Mouse (Mus musculus) hematopoietic stem cell, adult 5-6 weeks (primary cell): ENCODE results near the gene Kcnk18. TPM values are rescaled to one million over a fixed set of nuclear protein-coding genes. Genes with fewer than 3 reads are reported as not detected.
A peak's percentile ranks its signal among the peaks of the same experiment; 100 is the strongest.

Experiments used
- ATAC-seq, 2 experiments: fragments of 125-278 bp in 1 of 2; replicated peaks in 1 of 2; 2 replicates each; pipeline ENCODE4 v1.8.0; 2016 to 2017; ENCODE audit warnings: inconsistent platforms in 2 of 2, mild to moderate bottlenecking in 2 of 2, moderate number of reproducible peaks in 2 of 2, low read depth in 1 of 2, moderate TSS enrichment in 1 of 2; ENCODE audit not compliant: low FRiP score in 2 of 2, poor library complexity in 2 of 2, severe bottlenecking in 2 of 2, insufficient read depth in 1 of 2, low TSS enrichment in 1 of 2
- total RNA-seq: library from RNA; stranded (forward); fragments of 172-1452, 232-1000 nt; gene quantifications from 2 replicates; pipeline ENCODE4 v1.2.3, GENCODE M21; 2017

Kcnk18 gene
- total RNA-seq, 1 experiment from 2014 or later, result not detected

- ATAC-seq, result peak in 1 of 2 experiments; percentile 65; a peak in 2 of 4 replicates
These were observed 20.9 kb upstream of the Kcnk18 start for GRCm38 (mm10) chr19:59198161-59198560.

DNA sequence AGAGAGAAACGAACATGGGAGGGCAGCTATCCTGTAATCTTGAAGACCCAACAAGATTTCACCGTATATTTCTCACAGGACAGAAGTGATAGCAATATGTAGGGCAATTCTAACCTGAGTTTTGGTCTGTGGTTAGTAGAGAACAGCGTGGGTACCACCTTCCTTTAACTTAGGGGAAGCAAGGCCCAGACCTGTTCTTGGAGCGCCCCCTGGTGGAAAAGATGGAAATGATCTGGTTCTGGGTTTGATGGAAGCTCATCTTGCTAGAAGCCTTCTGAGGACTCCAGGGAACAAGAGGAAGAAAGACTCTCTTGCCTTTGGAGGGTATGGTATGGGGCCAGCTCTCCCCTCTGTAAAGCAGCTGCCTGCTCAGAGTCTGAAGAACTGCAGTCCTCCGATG, 10.5 kb upstream of the Kcnk18 start:
- peak; percentile 53 to 58; a peak in 3 of 4 replicates for ATAC-seq

DNA sequence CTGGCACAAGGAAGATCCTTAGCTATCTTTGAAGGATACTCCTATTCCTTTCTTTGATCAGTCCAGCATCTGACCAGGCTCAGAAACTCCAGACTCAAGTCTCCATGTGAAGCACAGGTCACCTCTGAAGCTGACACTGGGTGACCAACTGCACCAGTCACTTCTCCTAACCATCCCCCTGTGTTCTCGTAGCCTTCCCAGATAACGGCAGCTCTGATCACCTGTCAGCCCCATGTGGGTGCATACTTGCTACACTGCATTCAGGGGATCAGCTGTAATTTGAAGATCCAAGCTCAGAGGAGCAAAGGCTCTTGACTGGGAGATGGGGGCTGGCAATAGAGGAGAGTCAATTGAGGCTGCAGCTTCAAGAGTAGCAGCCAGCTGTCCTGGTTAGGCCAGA, 10.0 kb upstream of the Kcnk18 start:
- no peak for ATAC-seq

- ATAC-seq, result no peak
These were observed 2.1 kb upstream of the Kcnk18 start for GRCm38 (mm10) chr19:59216891-59217290.

DNA sequence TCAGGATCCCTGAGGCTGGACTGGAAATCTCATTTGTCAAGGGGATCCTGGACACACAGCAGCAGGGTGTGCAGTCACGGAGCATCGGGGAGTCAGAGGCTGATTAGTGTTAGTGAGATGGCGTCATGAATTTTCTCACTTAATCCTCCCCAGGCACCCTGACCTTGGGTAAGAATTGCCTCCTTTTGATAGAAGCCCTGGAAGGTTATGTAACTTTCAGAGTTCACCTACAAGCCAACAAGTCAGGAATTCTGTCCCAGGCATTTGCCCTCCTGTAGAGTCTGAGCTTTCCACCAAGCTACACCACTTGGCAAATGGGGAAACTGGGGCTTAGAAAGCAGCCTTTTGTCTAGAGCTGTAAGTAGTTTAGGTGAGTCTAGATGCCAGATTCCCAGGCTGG, 2.1 kb downstream of the Kcnk18 start:
- ATAC-seq, result no peak

GRCm38 (mm10) chr19:59228376-59228775, 9.4 kb downstream of the Kcnk18 start:
- no peak for ATAC-seq

GRCm38 (mm10) chr19:59232786-59233185, 13.8 kb downstream of the Kcnk18 start:
- no peak for ATAC-seq

DNA sequence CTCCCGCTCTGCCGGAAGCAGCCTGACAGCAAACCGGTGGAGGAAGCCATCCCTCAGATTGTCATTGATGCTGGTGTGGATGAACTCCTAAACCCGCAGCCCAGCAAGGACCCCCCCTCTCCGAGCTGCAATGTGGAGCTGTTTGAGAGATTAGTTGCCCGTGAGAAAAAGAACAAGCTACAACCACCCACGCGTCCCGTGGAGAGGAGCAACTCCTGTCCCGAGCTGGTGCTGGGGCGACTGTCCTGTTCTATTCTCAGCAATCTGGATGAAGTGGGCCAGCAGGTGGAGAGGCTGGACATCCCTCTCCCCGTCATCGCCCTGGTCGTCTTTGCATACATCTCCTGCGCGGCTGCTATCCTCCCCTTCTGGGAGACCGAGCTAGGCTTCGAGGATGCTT, 16.0 kb downstream of the Kcnk18 start:
- no peak for ATAC-seq

- no peak for ATAC-seq
These were observed 17.0 kb downstream of the Kcnk18 start for GRCm38 (mm10) chr19:59236046-59236445.

DNA sequence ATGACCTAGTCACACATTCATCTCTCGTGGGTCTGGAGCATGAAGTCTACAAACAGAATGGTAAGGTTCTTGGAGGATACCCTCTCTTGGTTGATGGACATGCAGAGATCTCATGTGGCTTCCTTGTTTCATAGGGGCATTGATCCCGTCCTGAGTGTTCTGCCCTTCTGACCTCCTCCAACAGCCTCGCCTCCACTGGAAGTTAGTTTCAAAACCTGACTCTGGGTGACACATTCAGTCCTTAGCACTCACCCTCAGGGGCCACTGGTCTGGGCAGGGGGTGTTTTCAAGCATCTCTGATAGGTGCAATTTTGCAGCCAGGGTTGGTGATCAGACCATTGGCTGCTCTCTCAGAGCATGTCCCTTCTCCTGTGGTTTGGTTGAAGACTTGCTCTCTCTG, 19.6 kb downstream of the Kcnk18 start:
- ATAC-seq, result no peak

DNA sequence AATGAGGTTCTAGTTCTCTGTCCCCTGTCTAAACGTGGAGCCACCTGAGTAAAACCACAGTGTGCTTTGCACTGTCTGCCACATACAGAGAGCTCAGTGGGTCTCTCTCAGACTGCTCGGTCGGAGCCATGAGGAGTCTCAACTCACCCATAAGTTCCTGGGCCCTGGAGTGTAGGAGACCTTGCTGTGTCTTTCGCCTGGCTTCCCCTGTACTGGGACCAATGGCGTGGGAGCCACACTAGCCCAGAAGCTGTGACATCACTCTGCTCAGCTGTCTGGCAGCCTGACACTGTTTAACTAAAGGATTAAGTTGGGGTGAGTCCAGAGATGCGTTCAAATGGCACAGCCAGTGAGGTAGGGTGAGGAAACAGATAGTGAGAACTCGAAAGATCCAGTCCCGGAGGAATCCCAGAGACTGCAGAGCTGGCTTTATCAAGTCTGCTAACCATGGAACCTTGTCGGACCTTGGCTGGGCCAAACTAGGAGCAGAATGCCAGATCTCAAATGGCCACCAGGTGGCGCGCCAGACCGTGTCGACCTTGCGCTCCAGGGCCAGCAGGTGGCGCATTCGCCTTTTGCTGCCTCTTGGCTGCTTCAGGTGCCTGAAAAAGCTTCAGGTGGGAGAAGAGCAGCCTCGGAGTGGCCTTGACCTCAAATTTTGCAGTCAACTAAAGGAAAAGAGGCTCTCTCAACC, 20.3 kb downstream of the Kcnk18 start:
- peak; percentile 82 to 86 for ATAC-seq

GRCm38 (mm10) chr19:59241987-59242386, 23.0 kb downstream of the Kcnk18 start:
- no peak for ATAC-seq

GRCm38 (mm10) chr19:59243057-59243456, 24.0 kb downstream of the Kcnk18 start:
- ATAC-seq, result peak; percentile 29 to 48; a peak in 3 of 4 replicates

DNA sequence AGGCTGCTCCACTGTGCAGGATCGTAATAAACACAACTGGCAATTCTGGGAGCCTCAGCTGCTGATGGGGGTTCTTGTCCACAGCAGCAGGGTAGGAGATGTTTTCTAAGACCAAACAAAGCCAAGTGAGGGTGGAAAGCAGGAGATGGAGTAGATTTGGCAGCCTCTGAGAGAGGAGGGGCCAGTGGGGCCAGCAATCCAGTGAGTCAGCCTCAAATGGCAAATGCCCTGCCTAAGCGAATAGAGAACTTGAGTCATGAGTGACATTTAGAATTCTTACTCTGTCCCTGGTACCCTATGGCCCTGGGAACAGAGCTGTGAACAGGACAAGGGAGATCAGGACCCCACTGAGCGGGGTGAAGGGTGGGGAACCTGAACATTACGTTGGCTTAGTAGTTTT, 29.1 kb downstream of the Kcnk18 start:
- peak; percentile 19 to 52; a peak in 3 of 4 replicates for ATAC-seq

- ATAC-seq, result peak; percentile 54 to 62
These were observed 29.7 kb downstream of the Kcnk18 start for GRCm38 (mm10) chr19:59248553-59249286.

- peak; percentile 44 to 55; a peak in 3 of 4 replicates for ATAC-seq
These were observed 33.6 kb downstream of the Kcnk18 start for GRCm38 (mm10) chr19:59252651-59253050.

DNA sequence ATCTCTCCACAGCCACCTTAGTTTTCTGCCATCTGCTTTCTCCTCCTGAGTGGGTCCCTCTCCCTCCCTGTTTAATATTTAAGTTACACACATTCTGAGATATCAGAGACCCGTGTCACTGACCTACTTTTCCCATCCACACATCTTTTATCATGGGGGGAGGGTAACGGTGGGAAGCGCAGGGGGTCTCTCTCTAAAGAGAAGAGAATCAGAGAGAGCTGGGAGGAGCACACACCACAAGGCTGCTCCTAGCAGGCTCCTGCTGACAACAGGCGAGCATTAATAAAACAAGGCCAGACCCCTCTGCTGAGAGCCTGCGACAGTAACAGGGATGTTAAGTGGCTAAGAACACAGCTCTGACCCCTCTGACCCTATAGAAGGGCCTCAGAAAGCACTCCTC, 40.6 kb downstream of the Kcnk18 start:
- ATAC-seq, result no peak

GRCm38 (mm10) chr19:59260718-59261442, 41.9 kb downstream of the Kcnk18 start, which contains the start of gene Slc18a2:
Slc18a2 (plus strand) TSS chr19:59260896.
- peak; percentile 55 to 70 for ATAC-seq
